Mouse (Mus musculus): Measurements from ENCODE around the gene Gp9.

GRCm38 (mm10) chr6:87810713-87811669 lies 33.1 kb downstream of the Gp9 start:
- TF ChIP-seq POLR2A (IDR thresholded peaks at IDR 0.05; ENCODE audit: borderline replicate concordance, extremely low read depth, low read depth, low read length) (peak; percentile 82; the same call in 1 of the 2 replicates), CTCF (IDR thresholded peaks at IDR 0.05; ENCODE audit: insufficient read depth, low read length) (no peak)

Measured in lung, adult 2 months (tissue).